Mouse (Mus musculus): ENCODE data around the gene Tmprss9.
"Not testable (repeated sequence)": the region's sequence is repeated elsewhere in the genome, so short reads cannot be mapped to it uniquely, and the experiment has no call there.

Tmprss9 gene

GRCm38 (mm10) chr10:80871581-80871980 is at the start of gene Tmprss9:
Gene Tmprss9 (plus strand): TSS chr10:80871848.
- DNase-seq (ENCODE audit: low read depth, low spot score), result no peak

DNA sequence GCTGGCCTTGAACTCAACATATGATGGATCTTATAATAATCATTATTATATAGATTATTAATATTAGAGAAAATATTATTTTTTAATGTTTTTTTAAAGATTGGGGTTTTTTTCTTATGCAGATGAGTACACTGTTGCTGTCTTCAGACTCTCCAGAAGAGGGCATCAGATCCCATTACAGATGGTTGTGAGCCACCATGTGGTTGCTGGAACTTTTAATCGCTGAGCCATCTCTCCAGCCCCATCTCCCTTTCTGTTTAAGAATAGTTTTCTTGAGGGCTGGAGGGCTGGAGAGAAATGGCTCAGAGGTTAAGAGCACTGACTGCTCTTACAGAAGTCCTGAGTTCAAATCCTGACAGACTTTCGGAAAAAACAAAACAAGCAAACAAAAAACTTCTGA is 49.7 kb upstream of the Tmprss9 start:
- DNase-seq (ENCODE audit: low read depth, low spot score), result no peak

DNA sequence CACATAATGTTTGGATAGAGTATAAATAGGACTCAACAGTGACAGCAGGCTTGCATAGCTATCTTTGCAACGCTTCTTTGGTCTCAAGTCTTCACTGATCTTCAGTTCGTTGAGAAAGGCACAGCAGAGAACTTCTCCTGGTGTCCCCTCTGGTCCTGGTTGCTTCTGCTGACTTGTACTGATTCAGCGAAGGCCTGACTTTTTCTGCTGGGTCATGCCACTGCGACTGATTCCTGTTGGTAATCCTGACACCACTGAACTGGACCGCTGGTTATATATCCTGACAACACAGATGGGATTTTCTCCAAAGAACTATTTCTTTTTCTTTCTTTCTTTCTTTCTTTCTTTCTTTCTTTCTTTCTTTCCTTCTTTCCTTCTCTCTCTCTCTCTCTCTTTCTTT is 49.1 kb upstream of the Tmprss9 start:
- no peak for DNase-seq (ENCODE audit: low read depth, low spot score)

GRCm38 (mm10) chr10:80823316-80823715 is 48.3 kb upstream of the Tmprss9 start:
- DNase-seq (ENCODE audit: low read depth, low spot score), result no peak

- DNase-seq (ENCODE audit: low read depth, low spot score), result no peak
Observed at GRCm38 (mm10) chr10:80823847-80824643, 47.6 kb upstream of the Tmprss9 start.

DNA sequence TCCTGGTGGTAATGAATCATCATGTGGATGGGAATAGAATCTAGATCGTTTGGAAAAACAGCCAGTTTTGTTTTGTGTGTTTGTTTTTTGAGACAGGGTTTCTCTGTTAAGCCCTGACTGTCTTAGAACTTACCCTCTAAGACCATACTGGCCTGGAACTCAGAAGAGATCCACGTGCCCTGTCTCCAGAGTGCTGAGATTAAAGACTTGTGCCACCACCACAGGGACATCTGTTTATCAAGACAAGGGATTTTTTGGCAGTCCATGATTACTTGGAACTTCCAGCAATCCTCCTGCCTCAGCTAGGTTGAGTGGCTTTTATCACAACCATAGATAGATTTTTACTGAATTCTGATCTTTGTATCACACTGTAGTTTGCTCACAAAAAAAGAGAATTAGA is 46.8 kb upstream of the Tmprss9 start:
- DNase-seq (ENCODE audit: low read depth, low spot score), result no peak

DNA sequence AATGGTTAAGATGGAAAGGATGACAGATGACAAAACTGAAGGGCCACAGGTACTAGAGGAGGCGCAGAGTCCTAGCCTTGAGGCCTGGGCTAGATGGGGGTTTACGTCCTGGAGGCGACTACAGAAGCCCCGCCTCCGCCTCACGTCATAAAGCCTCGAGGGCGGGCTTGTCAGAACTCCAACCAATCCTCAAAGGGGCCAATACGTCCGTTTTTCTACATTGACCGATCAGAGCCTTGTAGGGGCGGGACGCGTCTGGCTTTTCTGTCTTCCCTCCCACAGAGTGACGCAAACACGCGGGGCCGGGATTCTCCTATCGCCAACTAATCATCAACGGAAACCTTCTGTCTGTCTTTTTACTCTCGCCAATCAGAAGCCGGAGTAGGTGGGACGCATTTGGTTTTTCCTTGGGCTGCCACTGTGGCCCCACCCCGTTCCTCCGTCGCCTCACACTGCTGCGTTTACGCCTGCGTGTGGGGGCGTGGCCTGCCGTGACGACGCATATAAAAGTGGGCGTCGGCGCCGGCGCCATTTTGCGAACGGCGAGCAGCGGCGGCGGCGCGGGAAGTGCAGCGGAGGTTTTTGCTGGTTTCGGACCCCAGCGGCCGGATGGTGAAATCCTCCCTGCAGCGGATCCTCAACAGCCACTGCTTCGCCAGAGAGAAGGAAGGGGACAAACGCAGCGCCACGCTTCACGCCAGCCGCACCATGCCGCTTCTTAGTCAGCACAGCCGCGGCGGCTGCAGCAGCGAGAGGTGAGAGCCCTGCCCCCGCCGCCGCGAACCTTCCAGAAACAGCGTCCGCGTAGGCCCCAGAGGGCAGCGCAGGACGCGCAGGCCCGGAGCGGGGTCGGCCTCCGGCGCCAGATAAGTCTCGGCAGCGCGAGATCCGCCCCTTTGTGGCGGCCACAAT is 45.2 kb upstream of the Tmprss9 start, which contains the start of gene Oaz1:
TSS of gene Oaz1 (plus strand) at position 506 of the 912 bp plus-strand sequence.
- DNase-seq (ENCODE audit: low read depth, low spot score), result peak; percentile 98

- DNase-seq (ENCODE audit: low read depth, low spot score), result no peak
Observed at GRCm38 (mm10) chr10:80827063-80827869, 44.4 kb upstream of the Tmprss9 start.

- no peak for DNase-seq (ENCODE audit: low read depth, low spot score)
Observed at GRCm38 (mm10) chr10:80827870-80828420, 43.7 kb upstream of the Tmprss9 start.

DNA sequence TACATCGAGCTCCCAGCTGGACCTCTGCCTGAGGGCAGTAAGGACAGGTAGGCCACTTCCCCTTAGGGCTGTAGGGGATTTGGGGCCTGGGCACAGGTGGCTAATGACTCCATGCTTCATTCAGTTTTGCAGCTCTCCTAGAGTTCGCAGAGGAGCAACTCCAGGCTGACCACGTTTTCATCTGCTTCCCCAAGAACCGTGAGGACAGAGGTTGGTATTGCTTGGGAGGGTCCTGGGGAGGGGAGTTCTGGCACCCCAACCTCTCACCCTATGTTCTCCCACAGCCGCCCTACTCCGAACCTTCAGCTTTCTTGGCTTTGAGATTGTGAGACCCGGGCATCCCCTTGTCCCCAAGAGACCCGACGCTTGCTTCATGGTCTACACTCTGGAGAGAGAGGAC is 43.1 kb upstream of the Tmprss9 start:
- not testable (repeated sequence) for DNase-seq (ENCODE audit: low read depth, low spot score)

GRCm38 (mm10) chr10:80829359-80830278 is 42.0 kb upstream of the Tmprss9 start:
- DNase-seq (ENCODE audit: low read depth, low spot score), result no peak

DNA sequence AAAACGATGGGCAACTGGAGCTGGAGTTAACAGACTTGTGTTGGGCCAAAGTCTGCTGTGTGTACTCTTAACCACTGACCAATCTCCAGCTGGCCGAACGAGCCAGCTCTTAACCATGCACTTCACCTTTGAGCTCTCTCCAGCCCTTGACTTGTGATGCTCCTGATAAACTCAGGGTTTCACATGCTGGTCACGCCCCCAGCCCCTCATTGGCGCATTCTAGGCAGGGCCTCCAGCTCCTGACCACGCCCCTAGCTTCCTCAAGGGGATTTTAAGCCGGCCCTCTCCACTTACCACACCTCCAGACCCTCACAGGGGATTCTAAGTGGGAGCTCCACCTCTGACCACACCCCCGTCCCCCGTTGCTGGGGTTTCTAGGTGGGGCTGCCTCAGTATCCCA is 40.5 kb upstream of the Tmprss9 start:
- peak; percentile 80 for DNase-seq (ENCODE audit: low read depth, low spot score)

DNA sequence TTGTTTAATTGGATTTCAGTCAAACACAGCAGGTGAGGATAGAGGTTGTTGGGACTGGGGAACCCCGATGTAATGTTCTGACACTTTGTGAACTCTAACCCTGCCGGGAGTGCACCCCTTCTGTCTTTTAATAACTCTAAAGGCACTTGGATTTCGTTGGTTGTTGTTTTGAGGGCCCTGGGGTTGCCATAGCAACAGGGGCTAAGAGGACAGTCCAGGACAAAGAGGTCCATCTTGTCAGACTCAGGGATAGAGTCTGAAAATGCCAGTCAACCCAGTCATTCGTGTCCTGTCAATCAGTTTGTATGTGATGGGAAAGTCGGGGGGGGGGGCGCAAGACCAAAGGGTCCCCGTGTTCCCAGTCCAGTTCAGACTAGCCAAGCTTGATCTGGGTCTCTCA is 38.8 kb upstream of the Tmprss9 start:
- DNase-seq (ENCODE audit: low read depth, low spot score), result no peak

DNA sequence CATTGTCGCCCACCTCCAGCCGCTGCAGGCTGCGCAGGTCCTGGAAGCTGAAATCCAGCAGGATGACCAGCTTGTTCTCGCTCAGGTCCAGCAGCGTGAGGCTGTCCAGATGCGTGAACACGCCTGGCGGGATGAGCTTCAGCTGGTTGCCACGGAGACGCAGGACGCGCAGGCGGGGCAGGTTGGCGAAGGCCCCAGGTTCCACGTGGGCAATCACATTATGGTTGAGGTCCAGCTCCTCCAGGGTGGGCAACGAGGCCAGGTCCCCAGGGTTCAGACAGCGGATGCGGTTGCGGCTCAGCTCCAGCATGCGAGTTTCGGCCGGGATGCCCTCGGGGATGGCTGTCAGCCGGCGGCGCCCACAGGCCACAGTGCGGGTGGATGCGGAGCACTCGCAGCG is 36.0 kb upstream of the Tmprss9 start:
- no peak for DNase-seq (ENCODE audit: low read depth, low spot score)

DNA sequence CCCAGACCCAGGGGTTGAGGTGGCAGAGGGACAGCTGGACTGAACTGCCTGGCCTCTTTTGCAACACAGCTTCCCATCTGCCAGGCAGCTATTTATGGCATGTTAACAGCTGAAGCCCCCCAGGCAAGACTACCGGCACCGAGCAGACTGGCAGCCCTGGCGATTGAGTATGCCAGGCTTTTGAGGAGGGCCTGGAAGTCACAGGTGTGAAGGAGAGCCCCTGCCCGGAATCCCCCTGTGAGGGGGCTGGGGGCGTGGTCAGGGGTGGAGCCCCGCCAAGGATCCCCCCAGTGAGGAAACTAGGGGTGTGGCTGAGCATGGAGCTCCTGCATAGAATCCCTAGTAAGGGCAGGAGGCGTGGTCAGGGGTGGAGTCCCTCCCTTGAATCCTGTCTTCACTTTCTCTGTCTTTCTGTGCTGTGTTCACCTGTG is 34.7 kb upstream of the Tmprss9 start:
- no peak for DNase-seq (ENCODE audit: low read depth, low spot score)

DNA sequence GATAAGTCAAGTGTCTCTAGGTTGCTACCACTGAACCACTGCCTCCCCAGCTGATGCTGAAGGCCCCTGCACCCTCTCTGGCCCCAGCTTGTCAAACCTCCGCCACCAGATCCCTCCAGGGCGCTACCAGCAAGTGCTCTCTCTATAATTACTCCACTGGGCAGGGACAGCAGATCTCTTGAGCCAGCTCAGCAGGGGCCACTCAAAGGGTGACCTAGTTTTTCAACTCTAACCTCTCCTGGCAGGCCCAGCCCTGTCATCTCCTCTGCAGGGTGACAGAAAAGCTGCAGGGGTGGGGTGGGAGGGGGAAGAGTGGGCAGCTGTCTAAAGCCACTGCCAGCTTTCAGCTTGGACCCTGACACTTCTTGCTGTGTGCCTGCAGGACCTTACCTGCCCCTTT is 33.8 kb upstream of the Tmprss9 start:
- DNase-seq (ENCODE audit: low read depth, low spot score), result no peak

GRCm38 (mm10) chr10:80838346-80838912 is 33.2 kb upstream of the Tmprss9 start:
- no peak for DNase-seq (ENCODE audit: low read depth, low spot score)

GRCm38 (mm10) chr10:80839848-80840247 is 31.8 kb upstream of the Tmprss9 start:
- no peak for DNase-seq (ENCODE audit: low read depth, low spot score)

DNA sequence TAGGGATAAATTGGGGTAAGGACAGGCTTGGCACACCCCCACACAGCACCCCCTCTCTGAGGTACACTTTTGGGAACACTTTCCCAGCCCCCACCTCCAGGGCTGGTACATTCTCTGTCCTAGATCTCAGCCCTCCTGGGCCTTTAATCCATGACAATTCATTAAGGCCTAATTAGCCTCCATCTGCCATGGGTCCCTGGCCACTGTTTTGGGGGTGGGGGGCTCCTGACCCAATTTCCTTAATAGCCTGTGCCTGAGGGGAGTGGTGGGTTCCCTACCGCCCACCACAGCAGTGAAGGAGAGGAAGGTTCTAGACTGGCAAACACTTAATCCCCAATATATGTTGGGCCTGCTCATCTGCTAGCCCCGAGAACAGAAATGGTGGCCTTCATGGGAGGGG is 30.0 kb upstream of the Tmprss9 start:
- no peak for DNase-seq (ENCODE audit: low read depth, low spot score)

DNA sequence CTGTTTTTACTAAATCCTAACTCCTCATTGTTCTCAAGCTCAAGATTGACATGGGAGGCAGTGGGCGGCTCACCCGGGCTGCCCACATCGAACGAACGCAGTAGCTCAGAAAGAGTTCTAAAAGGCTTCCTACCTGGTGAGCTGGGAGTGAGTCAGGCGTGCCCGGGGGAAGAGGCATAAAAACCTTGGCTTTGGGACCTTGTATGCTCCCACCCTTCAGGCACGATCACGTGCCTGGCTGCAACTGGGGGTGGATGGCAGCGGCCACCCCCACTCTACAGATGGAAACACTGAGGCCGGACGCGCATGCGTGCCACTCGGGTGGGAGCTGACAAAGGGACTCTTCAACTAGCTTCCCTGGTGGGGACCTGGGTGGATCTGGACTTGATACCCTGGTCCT is 29.3 kb upstream of the Tmprss9 start:
- no peak for DNase-seq (ENCODE audit: low read depth, low spot score)

All from WW6 (cell line).